Mouse (Mus musculus) liver, embryonic 16.5 days (tissue): ENCODE data around the gene Nkd1. TPM values are rescaled to one million over a fixed set of nuclear protein-coding genes. Genes with fewer than 3 reads are reported as not detected.

Experiments used
- ATAC-seq: fragments of 200-750 bp; cut with Nextera tagmentation; 2 replicates; pipeline ENCODE4 v1.8.0; 2017; ENCODE audit warnings: low read depth, mild to moderate bottlenecking, moderate number of reproducible peaks, moderate library complexity
- H3K27ac ChIP-seq: fragments of 300-500 bp; sonication (generic); 2 replicates; pipeline ENCODE4 v1.5.1; 2014; ENCODE audit warnings: mild to moderate bottlenecking, low read length
- H3K27me3 ChIP-seq: fragments of 300-500 bp; sonication (generic); 2 replicates; pipeline ENCODE4 v1.6.1; 2014; ENCODE audit warnings: low read depth, low read length, mixed read lengths; ENCODE audit not compliant: control insufficient read depth, insufficient read depth
- H3K36me3 ChIP-seq: fragments of 300-500 bp; sonication (generic); 2 replicates; pipeline ENCODE4 v1.6.1; 2014; ENCODE audit warnings: mild to moderate bottlenecking; ENCODE audit not compliant: control insufficient read depth, insufficient read depth
- H3K4me1 ChIP-seq: fragments of 300-500 bp; sonication (generic); 2 replicates; pipeline ENCODE4 v1.6.1; 2014; ENCODE audit warnings: low read depth, low read length, mixed read lengths; ENCODE audit not compliant: control insufficient read depth
- H3K4me2 ChIP-seq: fragments of 300-500 bp; sonication (generic); 2 replicates; pipeline ENCODE4 v1.6.1; 2014; ENCODE audit warnings: low read depth, low read length, mixed read lengths
- H3K4me3 ChIP-seq: fragments of 300-500 bp; sonication (generic); 2 replicates; pipeline ENCODE4 v1.5.1; 2014; ENCODE audit warnings: low read depth, mild to moderate bottlenecking, low read length
- H3K9ac ChIP-seq: fragments of 300-500 bp; sonication (generic); 2 replicates; pipeline ENCODE4 v1.6.1; 2014; ENCODE audit warnings: low read depth, low read length
- H3K9me3 ChIP-seq: fragments of 300-500 bp; sonication (generic); replicated peaks from 2 replicates; pipeline ENCODE4 v1.6.1; 2016; ENCODE audit warnings: low read length; ENCODE audit not compliant: control insufficient read depth
- WGBS: fragments of 180-500 bp; shearing (Covaris S2); extraction: QIAGEN DNeasy Blood & Tissue Kit; methylation state at CpG from one replicate; pipeline ENCODE4 v1.1.7; 2014; ENCODE audit not compliant: insufficient replicate concordance; 5-methylcytosine and 5-hydroxymethylcytosine counted together
- polyA plus RNA-seq: library from polyadenylated mRNA; unstranded; fragments of >200 nt; fragmentation: Nextera tagmentation; extraction: Ambion mirVana; gene quantifications from 2 replicates; pipeline ENCODE4 v1.2.1, GENCODE M21; 2015

Gene Nkd1
- polyA plus RNA-seq, 1 experiment from 2014 or later = 1.9 TPM

- 75% methylated on average over 4 of the region's 4 CpGs for WGBS
- Histone ChIP-seq H3K27ac (no peak overlapping the region), H3K4me2 (no peak overlapping the region), H3K4me1 (no peaks in the 10 kb centered on the region), H3K9me3 (no peaks in the 10 kb centered on the region), H3K9ac (no peak overlapping the region), H3K4me3 (no peak overlapping the region), H3K27me3 (no peaks in the 10 kb centered on the region), H3K36me3 (no peaks in the 10 kb centered on the region)
- no peak for ATAC-seq
Measured at GRCm38 (mm10) chr8:88529798-88530197, 8.6 kb downstream of the Nkd1 start.

- Histone ChIP-seq H3K4me2 (no peak overlapping the region), H3K27me3 (no peaks in the 10 kb centered on the region), H3K4me1 (no peaks in the 10 kb centered on the region), H3K9me3 (no peaks in the 10 kb centered on the region), H3K4me3 (no peak overlapping the region), H3K9ac (no peak overlapping the region), H3K36me3 (no peaks in the 10 kb centered on the region), H3K27ac (no peak overlapping the region)
- ATAC-seq = no peak
- 36% methylated on average over 2 of the region's 2 CpGs for WGBS
Measured at GRCm38 (mm10) chr8:88537081-88537480, 15.9 kb downstream of the Nkd1 start.

GRCm38 (mm10) chr8:88537998-88538975, 17.1 kb downstream of the Nkd1 start:
- ATAC-seq = peak; percentile 19; the same call in 1 of the 2 replicates
- no peak overlapping the region for H3K27ac ChIP-seq
- H3K9ac ChIP-seq = no peak overlapping the region
- H3K4me3 ChIP-seq = no peak overlapping the region
- no peaks in the 10 kb centered on the region for H3K9me3 ChIP-seq
- no peaks in the 10 kb centered on the region for H3K27me3 ChIP-seq
- H3K36me3 ChIP-seq = no peaks in the 10 kb centered on the region
- no peaks in the 10 kb centered on the region for H3K4me1 ChIP-seq
- WGBS = 57% methylated on average over 19 of the region's 19 CpGs
- no peak overlapping the region for H3K4me2 ChIP-seq

DNA sequence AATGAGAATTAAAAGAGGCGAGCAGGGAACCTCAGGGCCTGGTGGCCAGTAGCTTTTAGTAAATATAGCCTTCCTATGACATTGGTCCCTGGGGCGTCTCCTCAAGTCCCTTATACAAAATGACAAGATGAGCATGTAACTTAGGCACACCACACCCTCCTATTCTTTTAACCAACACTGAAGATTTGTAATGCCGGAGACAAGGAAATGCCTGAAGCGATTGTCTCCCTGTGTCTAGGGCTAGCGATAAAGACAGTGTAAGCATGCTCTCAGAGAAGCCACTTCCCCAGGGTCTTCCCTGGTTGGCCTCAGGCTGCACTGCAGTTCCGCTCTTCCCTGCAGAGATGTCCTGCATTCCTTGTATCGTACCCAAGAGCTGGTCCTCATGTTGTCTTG, 17.8 kb downstream of the Nkd1 start:
- 68% methylated on average over 7 of the region's 7 CpGs for WGBS
- Histone ChIP-seq H3K4me2 (no peak overlapping the region), H3K4me3 (no peak overlapping the region), H3K4me1 (no peaks in the 10 kb centered on the region), H3K27ac (no peak overlapping the region), H3K9me3 (no peaks in the 10 kb centered on the region), H3K9ac (no peak overlapping the region), H3K27me3 (no peaks in the 10 kb centered on the region), H3K36me3 (no peaks in the 10 kb centered on the region)
- ATAC-seq = no peak

DNA sequence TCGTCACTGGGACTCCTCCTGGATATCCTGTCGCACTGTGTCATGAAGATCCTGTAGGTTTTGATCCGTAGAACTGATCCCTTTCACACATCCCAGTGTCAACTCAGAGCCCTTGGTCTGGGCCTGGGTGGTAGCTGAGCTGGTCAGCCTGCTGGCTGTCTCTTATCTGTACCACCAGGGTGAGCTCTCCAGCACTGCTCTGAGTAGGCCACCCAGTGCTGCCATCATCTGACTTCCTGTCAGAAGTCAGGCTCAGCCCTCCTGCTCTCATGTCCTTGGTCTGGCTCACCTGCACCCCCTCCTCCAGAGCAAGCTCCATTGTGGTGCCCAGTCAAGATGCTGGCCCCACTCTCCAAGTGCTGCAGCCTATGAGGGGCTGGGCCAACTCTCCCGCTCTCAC, 18.8 kb downstream of the Nkd1 start:
- ATAC-seq = no peak
- no peak overlapping the region for H3K9ac ChIP-seq
- H3K27me3 ChIP-seq = no peaks in the 10 kb centered on the region
- no peaks in the 10 kb centered on the region for H3K9me3 ChIP-seq
- H3K4me3 ChIP-seq = no peak overlapping the region
- H3K27ac ChIP-seq = no peak overlapping the region
- no peak overlapping the region for H3K4me2 ChIP-seq
- 69% methylated on average over 4 of the region's 4 CpGs for WGBS
- no peaks in the 10 kb centered on the region for H3K36me3 ChIP-seq
- no peaks in the 10 kb centered on the region for H3K4me1 ChIP-seq

GRCm38 (mm10) chr8:88542596-88543213, 21.6 kb downstream of the Nkd1 start:
- Histone ChIP-seq H3K9me3 (no peaks in the 10 kb centered on the region), H3K36me3 (no peaks in the 10 kb centered on the region), H3K4me1 (no peaks in the 10 kb centered on the region), H3K4me2 (no peak overlapping the region), H3K27me3 (no peaks in the 10 kb centered on the region), H3K9ac (no peak overlapping the region), H3K27ac (no peak overlapping the region), H3K4me3 (no peak overlapping the region)
- 67% methylated on average over 9 of the region's 9 CpGs for WGBS
- no peak for ATAC-seq

DNA sequence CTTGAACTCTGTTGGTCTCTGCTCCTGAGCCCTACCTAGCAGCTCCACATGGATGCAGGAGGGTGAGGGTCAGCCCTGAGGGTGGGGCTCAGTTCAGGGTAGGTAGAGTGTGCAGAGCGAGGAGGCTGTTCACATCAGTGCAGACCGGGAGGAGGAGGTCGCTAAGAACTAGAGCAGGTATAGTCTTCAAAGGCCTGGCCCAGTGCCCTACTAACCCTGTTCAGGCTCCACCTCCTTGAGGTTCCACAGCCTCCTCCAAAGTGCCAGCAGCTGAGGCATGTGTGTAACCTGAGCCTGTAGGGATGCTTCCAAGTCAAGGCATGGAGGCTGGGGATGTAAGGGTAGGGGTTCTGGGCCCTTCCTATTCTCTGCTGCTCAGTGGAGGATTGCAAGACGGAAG, 23.5 kb downstream of the Nkd1 start:
- Histone ChIP-seq H3K9ac (no peak overlapping the region), H3K36me3 (no peaks in the 10 kb centered on the region), H3K27ac (no peak overlapping the region), H3K4me1 (no peaks in the 10 kb centered on the region), H3K4me3 (no peak overlapping the region), H3K4me2 (no peak overlapping the region), H3K9me3 (no peaks in the 10 kb centered on the region), H3K27me3 (no peaks in the 10 kb centered on the region)
- WGBS = 66% methylated on average over 4 of the region's 4 CpGs
- ATAC-seq = no peak

DNA sequence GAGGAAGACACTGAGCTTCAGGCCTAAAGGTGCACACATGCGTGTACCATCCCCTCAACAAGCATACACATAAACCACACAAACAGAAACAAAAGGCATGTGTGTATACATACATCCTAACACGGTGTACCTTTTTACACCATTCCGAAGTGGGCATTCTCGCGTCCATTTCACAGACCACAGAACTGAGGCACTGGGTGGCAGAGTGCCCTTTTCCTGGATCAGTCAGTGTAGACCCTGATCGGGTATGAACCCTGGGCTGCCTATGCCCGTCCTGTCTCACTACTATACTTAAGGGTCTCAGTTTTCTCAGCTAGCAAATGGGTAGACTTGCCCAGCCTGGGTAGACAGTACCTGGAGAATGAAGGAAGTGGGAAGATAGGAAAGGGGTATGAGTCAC, 24.3 kb downstream of the Nkd1 start:
- no peak overlapping the region for H3K4me3 ChIP-seq
- ATAC-seq = no peak
- H3K27ac ChIP-seq = no peak overlapping the region
- WGBS = 66% methylated on average over 7 of the region's 7 CpGs
- no peak overlapping the region for H3K9ac ChIP-seq
- H3K4me1 ChIP-seq = no peaks in the 10 kb centered on the region
- H3K36me3 ChIP-seq = no peaks in the 10 kb centered on the region
- H3K9me3 ChIP-seq = no peaks in the 10 kb centered on the region
- H3K27me3 ChIP-seq = no peaks in the 10 kb centered on the region
- H3K4me2 ChIP-seq = no peak overlapping the region
